Comparison of ENCODE assay signal across 21 mouse cellular contexts in genomic region chr2:25123527-25123926, GRCm38 (mm10). TPM values are rescaled to one million over a fixed set of nuclear protein-coding genes. Genes with fewer than 3 reads are reported as not detected.
DNase-seq lines count a peak whose midpoint lies in the region; ATAC-seq lines count a peak whose summit lies in the region.
"Had no signal": no experiment of that assay in that cellular context is flagged by ENCODE, and none has a peak within 500 bp of the region (broad histone marks: within the 10 kb centered on the region; RNA-seq: fewer than 3 reads in every experiment).

No protein-coding gene starts in this region.

- ATAC-seq in liver, embryonic 12.5 days, result peak; percentile 55
- ATAC-seq in liver, embryonic 13.5 days (ENCODE audit: low read depth), result peak; percentile 30
- 0 out of 2 replicates have a peak, but pooled peaks have one; percentile 19 for ATAC-seq in megakaryocyte-erythroid progenitor cell, adult 5-6 weeks (replicated peaks; ENCODE audit: low FRiP score, low TSS enrichment, poor library complexity, severe bottlenecking)
- ATAC-seq: CD4-positive, CD25-positive, alpha-beta regulatory T cell, adult 4 months; forebrain, embryonic 15.5 days had no signal

- H3K9ac ChIP-seq in liver, embryonic 12.5 days, result 0 out of 2 replicates have a peak overlapping the region, but pooled peaks have one; percentile 3
- H3K9ac ChIP-seq in liver, embryonic 13.5 days, result no peak overlapping the region
- H3K9ac ChIP-seq: forebrain, embryonic 15.5 days; heart, embryonic 15.5 days; hindbrain, embryonic 15.5 days had no signal

- no peaks in the 10 kb centered on the region for H3K36me3 ChIP-seq in liver, embryonic 12.5 days
- no peaks in the 10 kb centered on the region for H3K36me3 ChIP-seq in liver, embryonic 13.5 days
- H3K36me3 ChIP-seq: forebrain, embryonic 15.5 days; heart, embryonic 15.5 days; hindbrain, embryonic 15.5 days had no signal

- no peaks in the 10 kb centered on the region for H3K9me3 ChIP-seq in liver, embryonic 12.5 days (replicated peaks)
- H3K9me3 ChIP-seq in liver, embryonic 13.5 days (replicated peaks), result no peaks in the 10 kb centered on the region
- H3K9me3 ChIP-seq: forebrain, embryonic 15.5 days; heart, embryonic 15.5 days; hindbrain, embryonic 15.5 days had no signal

- H3K4me1 ChIP-seq in liver, embryonic 12.5 days, result peaks cover 38% of the 10 kb centered on the region
- H3K4me1 ChIP-seq in liver, embryonic 13.5 days (replicated peaks), result peaks cover 34% of the 10 kb centered on the region

- H3K4me2 ChIP-seq in liver, embryonic 12.5 days, result peak overlapping the region; percentile 21; the same call in 1 of the 2 replicates
- no peak overlapping the region for H3K4me2 ChIP-seq in liver, embryonic 13.5 days
- H3K4me2 ChIP-seq: forebrain, embryonic 15.5 days; heart, embryonic 11.5 days; heart, embryonic 15.5 days; hindbrain, embryonic 15.5 days had no signal

- 38% methylated on average over 5 of the region's 5 CpGs for WGBS in liver, embryonic 12.5 days (ENCODE audit: insufficient replicate concordance)
- 30% methylated on average over 5 of the region's 5 CpGs for WGBS in liver, embryonic 13.5 days (ENCODE audit: insufficient replicate concordance)

- H3K27me3 ChIP-seq in liver, embryonic 12.5 days (replicated peaks), result no peaks in the 10 kb centered on the region; the same call in 1 of the 2 replicates
- no peaks in the 10 kb centered on the region for H3K27me3 ChIP-seq in liver, embryonic 13.5 days
- H3K27me3 ChIP-seq: forebrain, embryonic 15.5 days; heart, embryonic 15.5 days; hindbrain, embryonic 15.5 days had no signal

- no peak overlapping the region for H3K27ac ChIP-seq in liver, embryonic 12.5 days
- H3K27ac ChIP-seq in liver, embryonic 13.5 days, result no peak overlapping the region
- H3K27ac ChIP-seq: forebrain, embryonic 15.5 days; heart, adult 2 months; heart, embryonic 15.5 days; hindbrain, embryonic 15.5 days had no signal

- no peak overlapping the region for H3K4me3 ChIP-seq in liver, embryonic 12.5 days
- no peak overlapping the region for H3K4me3 ChIP-seq in liver, embryonic 13.5 days (replicated peaks)
- H3K4me3 ChIP-seq: forebrain, embryonic 15.5 days; heart, adult 2 months; heart, embryonic 15.5 days; hindbrain, embryonic 15.5 days had no signal

- no peak for DNase-seq in liver
- DNase-seq in liver, embryonic 13.5 days, result no peak
- no peak for DNase-seq in B cell, adult 2 months
- no peak for DNase-seq in frontal cortex, postnatal 14 days (ENCODE audit: low spot score in 2 of 2)
- DNase-seq: adrenal gland, postnatal 10 days; cerebellum, adult 11 months; cerebellum, adult 8-10 months; cerebellum, postnatal 14 days; gastrocnemius, postnatal 14 days; heart, adult 2 months; heart, postnatal 14 days had no signal

RNA-seq across cellular contexts. Expression of gene Noxa1, which starts 28.6 kb away (rescaled TPM):
- 0.64 and 0.71 TPM in 2 replicates for polyA plus RNA-seq in liver, embryonic 12.5 days (2016; fragmentation: Nextera tagmentation; extraction: Ambion mirVana)
- 1.1 and 1.6 TPM in 2 replicates for polyA plus RNA-seq in liver, embryonic 13.5 days (2015; fragmentation: Nextera tagmentation; extraction: Ambion mirVana)
- total RNA-seq in megakaryocyte-erythroid progenitor cell, adult 5-6 weeks (2014; fragmentation: Nextera tagmentation), result not detected in 2 replicates
- 1.1 TPM in 1 of 2 replicates, not detected in the other for total RNA-seq in megakaryocyte-erythroid progenitor cell, adult 5-6 weeks (2017)
- total RNA-seq: adrenal gland, postnatal 10 days; gastrocnemius, postnatal 14 days; heart, adult 2 months; heart, postnatal 14 days; hematopoietic stem cell, adult 5-6 weeks had no signal
- polyA plus RNA-seq: cortical plate, adult 2 months; forebrain, embryonic 15.5 days; heart, adult 2 months; hindbrain, embryonic 15.5 days had no signal

RNA-seq across cellular contexts. Expression of gene Entpd8, which starts 43.4 kb away (rescaled TPM):
- 1.2 and 1.4 TPM in 2 replicates for polyA plus RNA-seq in liver, embryonic 12.5 days (2016; fragmentation: Nextera tagmentation; extraction: Ambion mirVana)
- 1.6 and 2.2 TPM in 2 replicates for polyA plus RNA-seq in liver, embryonic 13.5 days (2015; fragmentation: Nextera tagmentation; extraction: Ambion mirVana)
- not detected in 2 replicates for total RNA-seq in megakaryocyte-erythroid progenitor cell, adult 5-6 weeks (2014; fragmentation: Nextera tagmentation)
- not detected in 2 replicates for total RNA-seq in megakaryocyte-erythroid progenitor cell, adult 5-6 weeks (2017)
- total RNA-seq: gastrocnemius, postnatal 14 days; heart, adult 2 months; heart, postnatal 14 days; hematopoietic stem cell, adult 5-6 weeks; MEL had no signal
- polyA plus RNA-seq: cortical plate, adult 2 months; forebrain, embryonic 15.5 days; heart, adult 2 months; heart, embryonic 11.5 days; heart, embryonic 15.5 days had no signal

RNA-seq across cellular contexts. Expression of gene Nrarp, which starts 57.0 kb away (rescaled TPM):
- polyA plus RNA-seq in liver, embryonic 12.5 days (2016; fragmentation: Nextera tagmentation; extraction: Ambion mirVana), result 5.9 and 6.2 TPM in 2 replicates
- polyA plus RNA-seq in liver, embryonic 13.5 days (2015; fragmentation: Nextera tagmentation; extraction: Ambion mirVana), result 2.5 and 2.6 TPM in 2 replicates
- 3.5 and 4.6 TPM in 2 replicates for total RNA-seq in megakaryocyte-erythroid progenitor cell, adult 5-6 weeks (2014; fragmentation: Nextera tagmentation)
- 1.3 and 2.4 TPM in 2 replicates for total RNA-seq in megakaryocyte-erythroid progenitor cell, adult 5-6 weeks (2017)
